Mouse (Mus musculus): ENCODE measurements around the gene Hnrnpab.

DNA sequence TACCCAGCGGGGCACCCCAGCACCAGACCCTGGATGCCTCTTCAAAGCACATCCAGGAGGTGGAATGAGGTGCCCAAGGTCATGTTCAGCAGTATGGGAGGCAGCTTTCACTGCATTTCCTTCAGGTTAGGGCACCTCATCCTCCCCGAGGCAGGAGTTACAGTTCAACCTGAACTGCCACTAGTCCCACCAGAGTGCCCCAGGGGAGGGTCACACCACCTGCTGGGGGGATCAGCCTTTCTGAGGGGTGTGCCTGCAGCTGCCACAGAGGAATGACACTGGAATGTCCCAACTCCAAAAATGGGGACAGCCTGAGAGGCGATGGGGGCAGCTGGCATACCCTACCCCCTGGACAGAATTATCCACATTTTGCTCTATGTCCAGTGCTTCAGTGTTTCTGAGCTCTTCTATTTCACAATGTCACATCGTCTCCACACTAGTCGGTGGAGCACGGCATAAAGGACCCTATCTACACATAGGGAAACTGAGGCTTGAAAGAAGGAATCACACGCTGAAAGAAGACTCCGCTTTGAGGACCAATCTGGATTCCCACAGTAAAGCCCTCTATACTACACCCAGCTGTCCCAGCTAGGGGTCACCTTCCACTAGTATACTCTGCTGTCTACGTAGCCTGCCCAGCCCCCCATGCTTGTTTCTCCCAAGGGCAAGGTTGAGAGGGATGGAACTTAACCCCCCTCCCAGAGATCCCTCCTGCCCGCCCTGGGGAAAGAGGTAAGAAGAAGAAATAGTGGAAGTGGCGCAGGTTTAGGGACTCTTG, 42.7 kb upstream of the Hnrnpab start:
- TF ChIP-seq CTCF (IDR thresholded peaks at IDR 0.05; ENCODE audit: borderline replicate concordance, extremely low read depth, insufficient read depth, insufficient read length): no peak
- no peak for TF ChIP-seq POLR2A (IDR thresholded peaks at IDR 0.05; ENCODE audit: borderline replicate concordance, extremely low read depth, insufficient read depth, insufficient read length, poor library complexity, severe bottlenecking)
